ENCODE assay signal across 8 mouse cellular contexts in the genomic region with DNA sequence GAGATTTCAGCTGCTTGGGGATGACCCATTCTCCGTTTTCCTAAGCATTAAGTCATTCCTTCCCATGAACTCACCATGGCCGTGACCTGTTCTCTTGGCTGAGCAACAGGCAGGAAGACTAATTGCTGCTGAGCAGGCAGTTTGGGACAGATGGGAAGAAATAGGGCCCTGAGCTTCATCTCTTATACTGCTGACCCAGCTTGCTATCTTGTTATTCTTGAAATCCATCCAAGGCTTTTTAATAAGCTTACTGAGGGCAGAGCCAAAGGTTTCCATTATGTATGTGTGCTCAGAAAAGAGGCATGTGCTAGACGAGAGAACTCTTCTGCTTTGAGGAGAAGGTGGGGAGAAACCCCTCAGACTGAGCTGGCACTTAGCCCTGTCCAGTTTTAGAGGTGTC.
DNase-seq lines count a peak whose midpoint lies in the region.

No protein-coding gene starts in this region.

- DNase-seq in cerebellum, adult 11-12 months = peak; percentile 15
- no peak for DNase-seq in cerebellum, adult 11 months
- DNase-seq in ovary, adult 18-20 months (ENCODE audit: low spot score) = peak; percentile 49
- no peak for DNase-seq in ovary, postnatal 10 days (ENCODE audit: low spot score)
- DNase-seq in kidney, adult 8-10 months = peak; percentile 13 to 43
- peak; percentile 23 for DNase-seq in retina, postnatal 1 day
- DNase-seq in urinary bladder, postnatal 25 days (ENCODE audit: low spot score) = no peak
- DNase-seq in thymus, postnatal 14 days = no peak

Comparison
In these comparisons a context has a peak if more than half of its experiments do, and no peak if none do; other contexts are left out.
1. DNase-seq: peak in cerebellum, adult 11-12 months (single experiment), ovary, adult 18-20 months (single experiment), kidney, adult 8-10 months (2 of 2) and retina, postnatal 1 day (single experiment); none in cerebellum, adult 11 months (single experiment), ovary, postnatal 10 days (single experiment), urinary bladder, postnatal 25 days (single experiment) and thymus, postnatal 14 days (single experiment).